ENCODE assay signal across 14 mouse cellular contexts in the genomic region with DNA sequence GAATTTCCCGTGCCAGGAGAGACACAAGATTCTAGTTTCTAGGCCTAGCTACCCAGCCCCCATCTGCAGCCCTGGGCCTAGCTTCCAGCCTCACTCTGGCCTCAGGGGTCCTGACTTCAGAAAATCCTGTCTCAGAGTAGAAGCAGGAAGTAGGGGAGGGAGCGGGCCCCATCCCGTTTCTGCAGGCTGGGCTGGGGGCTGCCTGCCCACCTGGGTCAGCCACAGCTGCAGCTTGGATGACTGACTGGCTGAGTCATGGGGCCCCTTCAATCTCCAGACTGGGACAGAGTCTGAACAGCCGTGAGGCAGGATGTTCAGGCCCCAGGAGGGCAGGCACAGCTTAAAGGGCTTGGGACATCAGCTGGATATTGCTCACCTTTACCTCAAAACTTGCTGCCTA. TPM values are rescaled to one million over a fixed set of nuclear protein-coding genes. Genes with fewer than 3 reads are reported as not detected.
DNase-seq lines count a peak whose midpoint lies in the region; ATAC-seq lines count a peak whose summit lies in the region.
"Had no signal": no experiment of that assay in that cellular context is flagged by ENCODE, and none has a peak within 500 bp of the region (broad histone marks: within the 10 kb centered on the region; RNA-seq: fewer than 3 reads in every experiment).

No protein-coding gene starts in this region.

- H3K36me3 ChIP-seq in hindbrain, embryonic 12.5 days = no peaks in the 10 kb centered on the region
- no peaks in the 10 kb centered on the region for H3K36me3 ChIP-seq in hindbrain, embryonic 16.5 days (ENCODE audit: control insufficient read depth, insufficient read depth, low read length)
- no peaks in the 10 kb centered on the region for H3K36me3 ChIP-seq in embryonic facial prominence, embryonic 10.5 days (replicated peaks)
- no peaks in the 10 kb centered on the region for H3K36me3 ChIP-seq in embryonic facial prominence, embryonic 15.5 days
- H3K36me3 ChIP-seq: neural tube, embryonic 13.5 days had no signal

- no peak overlapping the region for H3K4me3 ChIP-seq in hindbrain, embryonic 12.5 days
- no peak overlapping the region for H3K4me3 ChIP-seq in hindbrain, embryonic 16.5 days (ENCODE audit: low read length)
- no peak overlapping the region for H3K4me3 ChIP-seq in embryonic facial prominence, embryonic 10.5 days
- H3K4me3 ChIP-seq in embryonic facial prominence, embryonic 15.5 days (replicated peaks) = no peak overlapping the region
- H3K4me3 ChIP-seq: neural tube, embryonic 13.5 days had no signal

- no peak for ATAC-seq in hindbrain, embryonic 12.5 days (ENCODE audit: low FRiP score)
- ATAC-seq in hindbrain, embryonic 16.5 days = no peak
- ATAC-seq in embryonic facial prominence, embryonic 15.5 days (ENCODE audit: insufficient number of reproducible peaks, low FRiP score, low TSS enrichment, low read depth) = 0 out of 2 replicates have a peak, but pooled peaks have one; percentile 44
- ATAC-seq in megakaryocyte progenitor cell, adult 5-6 weeks (replicated peaks; ENCODE audit: poor library complexity) = no peak
- ATAC-seq: hindbrain, postnatal 0 days; midbrain, embryonic 16.5 days had no signal

- H3K9me3 ChIP-seq in hindbrain, embryonic 12.5 days (replicated peaks) = no peaks in the 10 kb centered on the region
- H3K9me3 ChIP-seq in hindbrain, embryonic 16.5 days (ENCODE audit: control insufficient read depth, low read length) = no peaks in the 10 kb centered on the region
- no peaks in the 10 kb centered on the region for H3K9me3 ChIP-seq in embryonic facial prominence, embryonic 10.5 days
- H3K9me3 ChIP-seq in embryonic facial prominence, embryonic 15.5 days (replicated peaks) = no peaks in the 10 kb centered on the region
- H3K9me3 ChIP-seq: neural tube, embryonic 13.5 days had no signal

- H3K27ac ChIP-seq in hindbrain, embryonic 12.5 days = peak overlapping the region; percentile 31; the same call in 1 of the 2 replicates
- H3K27ac ChIP-seq in hindbrain, embryonic 16.5 days (ENCODE audit: low read depth, low read length) = no peak overlapping the region
- H3K27ac ChIP-seq in embryonic facial prominence, embryonic 10.5 days (replicated peaks) = peak overlapping the region; percentile 71
- H3K27ac ChIP-seq in embryonic facial prominence, embryonic 15.5 days (replicated peaks) = no peak overlapping the region
- H3K27ac ChIP-seq: hindbrain, postnatal 0 days; neural tube, embryonic 13.5 days had no signal

- H3K27me3 ChIP-seq in hindbrain, embryonic 12.5 days = no peaks in the 10 kb centered on the region; the same call in 1 of the 2 replicates
- H3K27me3 ChIP-seq in hindbrain, embryonic 16.5 days (replicated peaks; ENCODE audit: control insufficient read depth, insufficient read depth, low read length) = no peaks in the 10 kb centered on the region
- no peaks in the 10 kb centered on the region for H3K27me3 ChIP-seq in embryonic facial prominence, embryonic 10.5 days (replicated peaks; ENCODE audit: low read depth, poor library complexity, severe bottlenecking)
- no peaks in the 10 kb centered on the region for H3K27me3 ChIP-seq in embryonic facial prominence, embryonic 15.5 days
- H3K27me3 ChIP-seq: neural tube, embryonic 13.5 days had no signal

- 0 out of 2 replicates have a peak, but pooled peaks cover 5% of the 10 kb centered on the region for H3K4me1 ChIP-seq in hindbrain, embryonic 12.5 days
- H3K4me1 ChIP-seq in hindbrain, embryonic 16.5 days (ENCODE audit: control insufficient read depth, insufficient read depth, low read depth, low read length) = no peaks in the 10 kb centered on the region
- H3K4me1 ChIP-seq in embryonic facial prominence, embryonic 10.5 days = peaks cover 39% of the 10 kb centered on the region
- peaks cover 22% of the 10 kb centered on the region for H3K4me1 ChIP-seq in embryonic facial prominence, embryonic 15.5 days

- DNase-seq in embryonic facial prominence, embryonic 10.5 days (ENCODE audit: low spot score) = peak; percentile 57
- DNase-seq in thymus, postnatal 0 days (ENCODE audit: low spot score) = peak; percentile 81
- DNase-seq in testis, postnatal 10 days (ENCODE audit: low spot score) = no peak
- DNase-seq: adrenal gland, postnatal 36 days; cerebellum, adult 11-12 months; kidney, postnatal 36 days; lung, postnatal 10 days had no signal

- no peak overlapping the region for H3K4me2 ChIP-seq in hindbrain, embryonic 12.5 days (replicated peaks)
- H3K4me2 ChIP-seq in hindbrain, embryonic 16.5 days (ENCODE audit: low read length) = no peak overlapping the region
- H3K4me2 ChIP-seq in embryonic facial prominence, embryonic 15.5 days (replicated peaks) = no peak overlapping the region
- H3K4me2 ChIP-seq: neural tube, embryonic 13.5 days had no signal

- no peak overlapping the region for H3K9ac ChIP-seq in hindbrain, embryonic 12.5 days
- no peak overlapping the region for H3K9ac ChIP-seq in hindbrain, embryonic 16.5 days (ENCODE audit: low read depth, low read length)
- no peak overlapping the region for H3K9ac ChIP-seq in embryonic facial prominence, embryonic 15.5 days
- H3K9ac ChIP-seq: neural tube, embryonic 13.5 days had no signal

- 55% methylated on average over 4 of the region's 4 CpGs for WGBS in hindbrain, embryonic 12.5 days
- 62% methylated on average over 4 of the region's 4 CpGs for WGBS in hindbrain, embryonic 16.5 days
- WGBS in embryonic facial prominence, embryonic 10.5 days = 39% methylated on average over 4 of the region's 4 CpGs
- 35% methylated on average over 4 of the region's 4 CpGs for WGBS in embryonic facial prominence, embryonic 15.5 days

RNA-seq across cellular contexts. Expression of gene Cdkn1c, which starts 45.8 kb away (rescaled TPM):
- polyA plus RNA-seq in hindbrain, embryonic 12.5 days (2016; fragmentation: Nextera tagmentation; extraction: Ambion mirVana) = 1,001 and 1,276 TPM in 2 replicates
- polyA plus RNA-seq in hindbrain, embryonic 16.5 days (2015; fragmentation: Nextera tagmentation; extraction: Ambion mirVana) = 165 and 231 TPM in 2 replicates
- 355 and 407 TPM in 2 replicates for polyA plus RNA-seq in embryonic facial prominence, embryonic 10.5 days (2016; fragmentation: Nextera tagmentation; extraction: Ambion mirVana)
- polyA plus RNA-seq in embryonic facial prominence, embryonic 15.5 days (2015; fragmentation: Nextera tagmentation; extraction: Ambion mirVana) = 1,694 and 1,933 TPM in 2 replicates
- polyA plus RNA-seq in thymus, postnatal 0 days (2015; fragmentation: Nextera tagmentation; extraction: Ambion mirVana) = 59.1 and 74.9 TPM in 2 replicates
- total RNA-seq in megakaryocyte progenitor cell, adult 5-6 weeks (2015) = 0.61 and 0.79 TPM in 2 replicates
- total RNA-seq in megakaryocyte progenitor cell, adult 5-6 weeks (2017) = 0.41 and 0.58 TPM in 2 replicates

RNA-seq across cellular contexts. Expression of gene Slc22a18, which starts 58.5 kb away (rescaled TPM):
- polyA plus RNA-seq in hindbrain, embryonic 12.5 days (2016; fragmentation: Nextera tagmentation; extraction: Ambion mirVana) = 0.63 and 0.72 TPM in 2 replicates
- 0.79 and 1.00 TPM in 2 replicates for polyA plus RNA-seq in hindbrain, embryonic 16.5 days (2015; fragmentation: Nextera tagmentation; extraction: Ambion mirVana)
- 0.26 and 0.96 TPM in 2 replicates for polyA plus RNA-seq in embryonic facial prominence, embryonic 10.5 days (2016; fragmentation: Nextera tagmentation; extraction: Ambion mirVana)
- polyA plus RNA-seq in embryonic facial prominence, embryonic 15.5 days (2015; fragmentation: Nextera tagmentation; extraction: Ambion mirVana) = 3.6 and 4.0 TPM in 2 replicates
- 1.0 and 1.6 TPM in 2 replicates for polyA plus RNA-seq in thymus, postnatal 0 days (2015; fragmentation: Nextera tagmentation; extraction: Ambion mirVana)
- 0.12 and 1.5 TPM in 2 replicates for total RNA-seq in megakaryocyte progenitor cell, adult 5-6 weeks (2015)
- 0.64 TPM in 1 of 2 replicates, not detected in the other for total RNA-seq in megakaryocyte progenitor cell, adult 5-6 weeks (2017)

Comparison
In these comparisons a context has a peak if more than half of its experiments do, and no peak if none do; other contexts are left out.
1. H3K27ac ChIP-seq: peak in hindbrain, embryonic 12.5 days (single experiment) and embryonic facial prominence, embryonic 10.5 days (single experiment); none in hindbrain, embryonic 16.5 days (single experiment) and embryonic facial prominence, embryonic 15.5 days (single experiment).